Mouse (Mus musculus): ENCODE results near the gene Daxx. TPM values are rescaled to one million over a fixed set of nuclear protein-coding genes. Genes with fewer than 3 reads are reported as not detected.
"Not testable (repeated sequence)": the region's sequence is repeated elsewhere in the genome, so short reads cannot be mapped to it uniquely, and the experiment has no call there.

The Daxx gene
- polyA plus RNA-seq, 1 experiment: 35.9 TPM

DNA sequence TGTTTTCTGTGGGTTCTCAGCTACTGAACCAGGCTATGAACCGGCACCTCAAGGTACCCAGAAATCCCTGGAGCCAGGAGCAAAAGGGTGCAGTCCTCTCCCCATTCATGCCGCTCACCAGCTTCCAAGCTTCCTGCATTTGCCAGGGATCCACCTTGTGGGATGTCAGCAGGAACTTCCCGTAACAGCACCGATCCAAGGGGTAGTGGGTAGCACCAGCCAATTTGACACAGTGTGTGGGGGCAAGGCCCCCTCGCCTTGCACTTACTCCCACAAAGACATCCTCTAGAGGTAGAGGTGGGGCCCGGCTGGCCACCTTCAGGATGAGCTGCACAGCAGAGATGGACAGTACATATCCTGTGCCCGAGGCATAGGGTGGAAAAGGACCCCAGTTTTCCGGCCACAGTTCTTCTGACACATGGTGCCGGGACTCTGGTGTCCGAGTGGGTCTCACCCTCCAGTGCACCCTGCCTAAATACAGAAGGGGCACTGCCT lies 41.0 kb downstream of the Daxx start:
- TF ChIP-seq POLR2A (IDR thresholded peaks at IDR 0.05; ENCODE audit: borderline replicate concordance, extremely low read depth, low read depth, low read length) (no peak), CTCF (IDR thresholded peaks at IDR 0.05; ENCODE audit: insufficient read depth, low read length) (no peak)
- DNase-seq: no peak
- Histone ChIP-seq H3K4me3 (replicated peaks; ENCODE audit: extremely low read depth, low read depth, low read length) (no peak overlapping the region), H3K4me1 (ENCODE audit: control insufficient read depth, insufficient read depth, low read length) (peaks cover 17% of the 10 kb centered on the region; the same call in 1 of the 2 replicates)
- 68% methylated on average over 10 of the region's 10 CpGs for WGBS

GRCm38 (mm10) chr17:33951021-33951946 lies 42.1 kb downstream of the Daxx start, which contains the start of gene B3galt4:
Gene B3galt4, minus strand, starts transcription at chr17:33951488.
- Histone ChIP-seq H3K4me1 (ENCODE audit: control insufficient read depth, insufficient read depth, low read length) (peaks cover 17% of the 10 kb centered on the region), H3K4me3 (replicated peaks; ENCODE audit: extremely low read depth, low read depth, low read length) (peak within 1 kb of the TSS; percentile 88)
- 1% methylated on average over 45 of the region's 45 CpGs for WGBS
- peak; percentile 63 for DNase-seq
- no peak for TF ChIP-seq CTCF (IDR thresholded peaks at IDR 0.05; ENCODE audit: insufficient read depth, low read length)
- peak; percentile 60; the same call in 1 of the 2 replicates for TF ChIP-seq POLR2A (IDR thresholded peaks at IDR 0.05; ENCODE audit: borderline replicate concordance, extremely low read depth, low read depth, low read length)

- not testable (repeated sequence) for H3K4me3 ChIP-seq (replicated peaks; ENCODE audit: extremely low read depth, low read depth, low read length); DNase-seq
- 75% methylated on average over 13 of the region's 13 CpGs for WGBS
- H3K4me1 ChIP-seq (ENCODE audit: control insufficient read depth, insufficient read depth, low read length): peaks cover 20% of the 10 kb centered on the region
Observed at GRCm38 (mm10) chr17:33952015-33952414, 42.8 kb downstream of the Daxx start.

DNA sequence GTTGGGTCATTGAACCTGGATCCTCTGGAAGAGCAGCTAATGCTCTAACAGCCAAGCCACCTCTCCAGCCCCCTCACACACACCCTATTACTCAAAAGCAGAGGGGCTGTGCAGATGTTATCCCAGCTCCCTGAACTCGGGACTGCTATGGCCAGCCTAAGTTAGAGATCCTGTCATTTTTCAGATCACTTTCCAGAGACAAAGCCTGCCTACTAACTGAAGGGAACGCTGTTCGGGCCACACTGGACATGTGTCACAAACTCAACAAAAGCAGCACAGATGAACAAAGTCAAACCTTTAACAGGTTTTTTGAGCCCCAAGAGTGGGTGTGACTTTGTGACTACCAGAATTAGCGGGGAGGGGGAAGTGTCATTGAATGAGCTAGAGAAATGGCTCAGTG lies 43.7 kb downstream of the Daxx start:
- no peak overlapping the region for H3K4me3 ChIP-seq (replicated peaks; ENCODE audit: extremely low read depth, low read depth, low read length)
- no peak for TF ChIP-seq CTCF (IDR thresholded peaks at IDR 0.05; ENCODE audit: insufficient read depth, low read length)
- TF ChIP-seq POLR2A (IDR thresholded peaks at IDR 0.05; ENCODE audit: borderline replicate concordance, extremely low read depth, low read depth, low read length): no peak
- 72% methylated on average over 4 of the region's 4 CpGs for WGBS
- H3K4me1 ChIP-seq (ENCODE audit: control insufficient read depth, insufficient read depth, low read length): peaks cover 20% of the 10 kb centered on the region
- no peak for DNase-seq

DNA sequence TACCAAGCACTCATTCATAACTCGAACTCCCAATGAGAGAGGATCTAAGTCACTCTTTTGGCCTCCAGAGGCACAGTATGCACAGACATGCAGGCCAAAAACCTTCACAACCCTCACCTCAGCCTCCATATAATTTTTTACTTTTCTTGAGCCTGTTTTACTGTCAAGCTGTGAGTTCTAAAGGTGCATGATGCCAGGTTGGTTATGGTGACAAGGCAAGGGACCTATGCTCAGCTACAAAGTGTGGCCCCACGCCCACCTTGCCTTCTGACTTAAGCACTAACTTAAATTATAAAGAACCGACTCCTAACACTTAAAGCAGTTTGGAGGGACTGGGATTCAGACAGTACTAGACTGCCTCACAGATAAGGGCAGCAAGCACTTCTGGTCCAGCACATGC lies 44.1 kb downstream of the Daxx start:
- TF ChIP-seq POLR2A (IDR thresholded peaks at IDR 0.05; ENCODE audit: borderline replicate concordance, extremely low read depth, low read depth, low read length) (no peak), CTCF (IDR thresholded peaks at IDR 0.05; ENCODE audit: insufficient read depth, low read length) (no peak)
- DNase-seq: no peak
- Histone ChIP-seq H3K4me1 (ENCODE audit: control insufficient read depth, insufficient read depth, low read length) (peaks cover 20% of the 10 kb centered on the region), H3K4me3 (replicated peaks; ENCODE audit: extremely low read depth, low read depth, low read length) (no peak overlapping the region)
- WGBS: 76% methylated on average over 3 of the region's 3 CpGs

GRCm38 (mm10) chr17:33953961-33954565 lies 44.8 kb downstream of the Daxx start:
- no peak for DNase-seq
- WGBS: 34% methylated on average over 5 of the region's 5 CpGs
- TF ChIP-seq POLR2A (IDR thresholded peaks at IDR 0.05; ENCODE audit: borderline replicate concordance, extremely low read depth, low read depth, low read length) (no peak), CTCF (IDR thresholded peaks at IDR 0.05; ENCODE audit: insufficient read depth, low read length) (no peak)
- Histone ChIP-seq H3K4me1 (ENCODE audit: control insufficient read depth, insufficient read depth, low read length) (peaks cover 20% of the 10 kb centered on the region), H3K4me3 (replicated peaks; ENCODE audit: extremely low read depth, low read depth, low read length) (no peak overlapping the region)

GRCm38 (mm10) chr17:33954646-33955554 lies 45.7 kb downstream of the Daxx start:
- no peak for DNase-seq
- TF ChIP-seq CTCF (IDR thresholded peaks at IDR 0.05; ENCODE audit: insufficient read depth, low read length) (no peak), POLR2A (IDR thresholded peaks at IDR 0.05; ENCODE audit: borderline replicate concordance, extremely low read depth, low read depth, low read length) (no peak)
- Histone ChIP-seq H3K4me1 (ENCODE audit: control insufficient read depth, insufficient read depth, low read length) (peaks cover 17% of the 10 kb centered on the region), H3K4me3 (replicated peaks; ENCODE audit: extremely low read depth, low read depth, low read length) (peak overlapping the region; percentile 67)
- WGBS: 1% methylated on average over 33 of the region's 33 CpGs

GRCm38 (mm10) chr17:33955555-33956214 lies 46.5 kb downstream of the Daxx start, which contains the start of the genes Vps52 and Rps18:
Gene Vps52, plus strand, starts transcription at chr17:33955812.
Gene Rps18, minus strand, starts transcription at chr17:33956001.
- TF ChIP-seq CTCF (IDR thresholded peaks at IDR 0.05; ENCODE audit: insufficient read depth, low read length): no peak
- peak; percentile 94 for TF ChIP-seq POLR2A (IDR thresholded peaks at IDR 0.05; ENCODE audit: borderline replicate concordance, extremely low read depth, low read depth, low read length)
- WGBS: under 1% methylated on average over 50 of the region's 50 CpGs
- peak; percentile 96 for DNase-seq
- Histone ChIP-seq H3K4me1 (ENCODE audit: control insufficient read depth, insufficient read depth, low read length) (peaks cover 14% of the 10 kb centered on the region), H3K4me3 (replicated peaks; ENCODE audit: extremely low read depth, low read depth, low read length) (peak within 1 kb of the TSS; percentile 82)
